Comparison of ENCODE assay signal across 8 mouse cellular contexts in the genomic region with DNA sequence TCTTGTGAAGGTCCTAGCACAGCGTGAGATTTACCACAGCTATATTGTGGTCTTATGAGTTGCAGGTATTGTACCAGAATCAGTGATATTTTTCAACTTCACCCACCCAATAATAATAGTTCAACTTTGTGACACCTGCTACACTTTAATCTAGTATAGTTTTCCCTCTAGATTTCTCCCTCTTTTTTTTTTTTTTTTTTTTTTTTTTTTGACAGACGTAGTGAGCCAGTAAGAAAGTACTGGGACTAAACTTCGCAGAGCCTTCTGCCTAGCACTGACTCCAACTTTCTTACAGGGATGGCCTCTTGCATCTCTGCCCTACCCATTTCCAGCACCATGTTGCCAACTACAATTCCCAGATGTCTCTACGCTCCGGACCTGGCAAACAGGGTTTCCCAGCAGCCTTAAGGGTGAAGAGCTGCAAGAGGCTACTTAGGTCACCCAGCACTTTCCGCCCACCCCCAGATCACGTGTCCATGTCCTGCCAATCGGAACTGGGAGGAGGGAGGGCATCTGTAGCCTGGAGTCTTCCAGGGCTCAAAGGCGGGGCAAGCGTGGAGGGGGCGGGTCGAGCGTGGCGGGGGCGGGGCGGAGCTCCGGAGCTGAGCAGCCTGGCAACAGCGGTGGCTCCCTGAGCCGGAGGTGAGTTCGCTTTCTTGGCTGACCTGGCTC. TPM values are rescaled to one million over a fixed set of nuclear protein-coding genes. Genes with fewer than 3 reads are reported as not detected.
A peak's percentile ranks its signal among the peaks of the same experiment; 100 is the strongest.
DNase-seq lines count a peak whose midpoint lies in the region; ATAC-seq and TF ChIP-seq lines count a peak whose summit lies in the region.

No protein-coding gene starts in this region.

- ATAC-seq in forebrain, embryonic 12.5 days (ENCODE audit: low FRiP score) = peak; percentile 93
- peak; percentile 99 for ATAC-seq in heart, postnatal 0 days (ENCODE audit: insufficient read depth, low read depth)
- ATAC-seq in liver, embryonic 16.5 days (ENCODE audit: low read depth) = peak; percentile 94
- ATAC-seq in neural tube, embryonic 13.5 days (ENCODE audit: low read depth) = peak; percentile 98

- 12% methylated on average over 19 of the region's 20 CpGs for WGBS in forebrain, embryonic 12.5 days
- WGBS in heart, postnatal 0 days = 27% methylated on average over 20 of the region's 20 CpGs
- WGBS in liver, embryonic 16.5 days (ENCODE audit: insufficient replicate concordance) = 16% methylated on average over 18 of the region's 20 CpGs
- WGBS in neural tube, embryonic 13.5 days = 18% methylated on average over 20 of the region's 20 CpGs

- TF ChIP-seq EP300 in heart, postnatal 0 days (IDR thresholded peaks at IDR 0.05; ENCODE audit: low read depth) = no peak

- no peak for TF ChIP-seq CTCF in E14TG2a.4 (conservative IDR thresholded peaks at IDR 0.05; ENCODE audit: low read length)
- TF ChIP-seq CTCF in heart, postnatal 0 days (IDR thresholded peaks at IDR 0.05; ENCODE audit: low read depth) = no peak

- H3K9ac ChIP-seq in forebrain, embryonic 12.5 days = no peak overlapping the region
- H3K9ac ChIP-seq in heart, postnatal 0 days (replicated peaks; ENCODE audit: low read depth, low read length) = peak overlapping the region; percentile 55
- peak overlapping the region; percentile 54; the same call in 1 of the 2 replicates for H3K9ac ChIP-seq in liver, embryonic 16.5 days (ENCODE audit: low read depth, low read length)
- peak overlapping the region; percentile 63 for H3K9ac ChIP-seq in neural tube, embryonic 13.5 days

- H3K4me1 ChIP-seq in E14TG2a.4 (replicated peaks; ENCODE audit: low read depth, low read length) = peaks cover 14% of the 10 kb centered on the region
- no peaks in the 10 kb centered on the region for H3K4me1 ChIP-seq in forebrain, embryonic 12.5 days
- no peaks in the 10 kb centered on the region for H3K4me1 ChIP-seq in heart, postnatal 0 days (ENCODE audit: control insufficient read depth, insufficient read depth)
- no peaks in the 10 kb centered on the region for H3K4me1 ChIP-seq in liver, embryonic 16.5 days (ENCODE audit: control insufficient read depth, low read depth, low read length)
- H3K4me1 ChIP-seq in neural tube, embryonic 13.5 days (replicated peaks) = no peaks in the 10 kb centered on the region

- H3K4me3 ChIP-seq in E14TG2a.4 (replicated peaks; ENCODE audit: low read length) = peak overlapping the region; percentile 78
- H3K4me3 ChIP-seq in forebrain, embryonic 12.5 days (replicated peaks) = peak overlapping the region; percentile 48
- peak overlapping the region; percentile 63 for H3K4me3 ChIP-seq in heart, postnatal 0 days (ENCODE audit: low read depth, low read length)
- H3K4me3 ChIP-seq in liver, embryonic 16.5 days (ENCODE audit: low read depth, low read length) = peak overlapping the region; percentile 62
- H3K4me3 ChIP-seq in neural tube, embryonic 13.5 days = peak overlapping the region; percentile 50

- no peaks in the 10 kb centered on the region for H3K9me3 ChIP-seq in E14TG2a.4 (ENCODE audit: low read length)
- H3K9me3 ChIP-seq in forebrain, embryonic 12.5 days = no peaks in the 10 kb centered on the region
- no peaks in the 10 kb centered on the region for H3K9me3 ChIP-seq in heart, postnatal 0 days (replicated peaks; ENCODE audit: control insufficient read depth, low read length)
- H3K9me3 ChIP-seq in liver, embryonic 16.5 days (replicated peaks; ENCODE audit: control insufficient read depth, low read length) = no peaks in the 10 kb centered on the region
- H3K9me3 ChIP-seq in neural tube, embryonic 13.5 days = no peaks in the 10 kb centered on the region

- H3K4me2 ChIP-seq in forebrain, embryonic 12.5 days = peak overlapping the region; percentile 65
- H3K4me2 ChIP-seq in heart, postnatal 0 days (ENCODE audit: low read depth, low read length) = peak overlapping the region; percentile 63
- peak overlapping the region; percentile 60 for H3K4me2 ChIP-seq in liver, embryonic 16.5 days (ENCODE audit: low read depth, low read length)
- H3K4me2 ChIP-seq in neural tube, embryonic 13.5 days = peak overlapping the region; percentile 67

- no peak overlapping the region for H3K27ac ChIP-seq in forebrain, embryonic 12.5 days
- no peak overlapping the region for H3K27ac ChIP-seq in heart, postnatal 0 days (ENCODE audit: low read depth)
- no peak overlapping the region for H3K27ac ChIP-seq in liver, embryonic 16.5 days (ENCODE audit: low read length)
- no peak overlapping the region for H3K27ac ChIP-seq in neural tube, embryonic 13.5 days (replicated peaks)

- no peaks in the 10 kb centered on the region for H3K36me3 ChIP-seq in E14TG2a.4 (ENCODE audit: insufficient read depth, low read length)
- no peaks in the 10 kb centered on the region for H3K36me3 ChIP-seq in forebrain, embryonic 12.5 days (replicated peaks)
- H3K36me3 ChIP-seq in heart, postnatal 0 days (replicated peaks; ENCODE audit: control insufficient read depth, insufficient read depth, low read length) = no peaks in the 10 kb centered on the region
- H3K36me3 ChIP-seq in liver, embryonic 16.5 days (ENCODE audit: control insufficient read depth, insufficient read depth) = no peaks in the 10 kb centered on the region
- no peaks in the 10 kb centered on the region for H3K36me3 ChIP-seq in neural tube, embryonic 13.5 days

- DNase-seq in c-Kit-positive CD71-positive TER-119-positive erythroid progenitor cells, embryonic 14.5 days (ENCODE audit: low spot score) = peak; percentile 80
- peak; percentile 91 for DNase-seq in heart, postnatal 0 days (ENCODE audit: low spot score)
- peak; percentile 83 to 91 for DNase-seq in kidney, postnatal 4 days
- DNase-seq in testis, postnatal 14 days (ENCODE audit: low spot score) = peak; percentile 89

- no peaks in the 10 kb centered on the region for H3K27me3 ChIP-seq in E14TG2a.4 (ENCODE audit: insufficient read depth, low read length)
- no peaks in the 10 kb centered on the region for H3K27me3 ChIP-seq in forebrain, embryonic 12.5 days
- H3K27me3 ChIP-seq in heart, postnatal 0 days (ENCODE audit: control insufficient read depth, insufficient read depth, low read length) = no peaks in the 10 kb centered on the region
- H3K27me3 ChIP-seq in liver, embryonic 16.5 days (ENCODE audit: control insufficient read depth, insufficient read depth, low read depth, low read length) = no peaks in the 10 kb centered on the region
- no peaks in the 10 kb centered on the region for H3K27me3 ChIP-seq in neural tube, embryonic 13.5 days

RNA-seq across cellular contexts. Expression of gene Mtm1, which starts 4.0 kb away (rescaled TPM):
- polyA plus RNA-seq in forebrain, embryonic 12.5 days (2016; fragmentation: Nextera tagmentation; extraction: Ambion mirVana) = 5.8 and 5.9 TPM in 2 replicates
- 3.8 and 9.2 TPM in 2 replicates for total RNA-seq in heart, postnatal 0 days (2014; rRNA removed; ENCODE audit: low replicate concordance)
- polyA plus RNA-seq in heart, postnatal 0 days (2015; fragmentation: Nextera tagmentation; extraction: Ambion mirVana) = 7.8 and 8.5 TPM in 2 replicates
- 4.4 and 4.7 TPM in 2 replicates for polyA plus RNA-seq in liver, embryonic 16.5 days (2015; fragmentation: Nextera tagmentation; extraction: Ambion mirVana)
- polyA plus RNA-seq in neural tube, embryonic 13.5 days (2015; fragmentation: Nextera tagmentation; extraction: Ambion mirVana) = 5.4 and 6.4 TPM in 2 replicates
